Mouse (Mus musculus) spleen, adult 2 months (tissue): ENCODE data around the gene Tmem51.

Experiments
- CTCF ChIP-seq: fragments of 200-500 bp; IDR thresholded peaks from 2 replicates; pipeline ENCODE4 v1.5.1; 2011; ENCODE audit warnings: mild to moderate bottlenecking, inconsistent platforms; ENCODE audit not compliant: insufficient read depth, insufficient read length, insufficient replicate concordance; ENCODE audit errors: extremely low read depth
- POLR2A ChIP-seq: fragments of 200-500 bp; IDR thresholded peaks from 2 replicates; pipeline ENCODE4 v1.6.1; 2011; ENCODE audit warnings: low read depth, low read length, inconsistent platforms

DNA sequence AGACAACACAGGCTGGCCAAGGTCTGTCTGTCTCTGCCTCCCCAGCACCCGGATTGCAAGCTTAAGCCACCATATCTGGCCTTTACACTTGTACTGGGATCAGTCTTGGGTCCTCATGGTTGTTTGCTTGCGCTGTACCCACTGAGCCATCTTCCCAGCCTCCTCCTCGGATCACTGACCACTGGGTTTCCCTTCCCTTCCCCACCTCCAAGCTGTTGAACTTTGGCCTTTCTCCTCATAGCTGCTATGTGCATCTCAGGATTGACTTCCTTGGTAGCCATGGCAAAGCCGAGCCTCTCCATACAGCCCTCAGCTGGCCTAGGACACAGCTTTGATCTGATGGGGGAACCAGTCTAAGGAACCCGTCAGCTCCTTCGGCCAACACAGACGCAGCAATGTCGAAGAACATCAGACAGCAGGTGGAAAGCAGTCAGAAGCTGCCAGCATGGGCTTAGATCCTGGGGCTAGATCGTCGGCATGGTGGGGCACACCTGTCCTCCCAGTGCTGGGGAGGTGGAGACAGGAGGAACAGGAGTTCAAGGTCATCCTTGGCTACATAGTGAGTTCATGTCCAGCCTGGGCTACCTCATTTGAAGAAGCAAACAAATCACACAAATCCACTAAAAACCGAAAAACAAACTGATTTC lies 19.4 kb downstream of the Tmem51 start:
- TF ChIP-seq CTCF, result no peak
- TF ChIP-seq POLR2A, result no peak
